Mouse (Mus musculus) neural tube, embryonic 11.5 days (tissue): ENCODE measurements at regions not wholly inside any gene's neighbourhood (a gene's known extent, or its start where the extent isn't known, plus 50 kb on each side); places are given as distances from the start of the nearest gene placed in this dataset.
A peak's percentile ranks its signal among the peaks of the same experiment; 100 is the strongest.

ENCODE experiments used
- ATAC-seq: fragments of 200-750 bp; cut with Nextera tagmentation; 2 replicates; pipeline ENCODE4 v1.8.0; 2017; ENCODE audit warnings: moderate number of reproducible peaks, mild to moderate bottlenecking, moderate TSS enrichment, moderate library complexity; ENCODE audit not compliant: insufficient read depth, low FRiP score, low TSS enrichment
- DNase-seq: peaks from one replicate; pipeline ENCODE4 v3.0.0-alpha.2; 2015; ENCODE audit warnings: low spot score
- H3K27ac ChIP-seq: fragments of 300-500 bp; sonication (generic); 2 replicates; pipeline ENCODE4 v1.5.1; 2014; ENCODE audit warnings: low read depth, mild to moderate bottlenecking, low read length
- H3K27me3 ChIP-seq: fragments of 300-500 bp; sonication (generic); 2 replicates; pipeline ENCODE4 v1.6.1; 2014; ENCODE audit warnings: mild to moderate bottlenecking, low read length, mixed read lengths; ENCODE audit not compliant: control insufficient read depth, insufficient read depth
- H3K36me3 ChIP-seq: fragments of 300-500 bp; sonication (generic); 2 replicates; pipeline ENCODE4 v1.6.1; 2014; ENCODE audit warnings: mild to moderate bottlenecking, low read length, moderate library complexity, mixed read lengths; ENCODE audit not compliant: control insufficient read depth, insufficient read depth
- H3K4me1 ChIP-seq: fragments of 300-500 bp; sonication (generic); 2 replicates; pipeline ENCODE4 v1.6.1; 2014; ENCODE audit warnings: low read length, mixed read lengths; ENCODE audit not compliant: control insufficient read depth, insufficient read depth
- H3K4me2 ChIP-seq: fragments of 300-500 bp; sonication (generic); 2 replicates; pipeline ENCODE4 v1.6.1; 2014; ENCODE audit warnings: low read depth, mild to moderate bottlenecking, moderate library complexity
- H3K4me3 ChIP-seq: fragments of 300-500 bp; sonication (generic); 2 replicates; pipeline ENCODE4 v1.5.1; 2014; ENCODE audit warnings: low read depth, low read length
- H3K9ac ChIP-seq: fragments of 300-500 bp; sonication (generic); 2 replicates; pipeline ENCODE4 v1.6.1; 2014; ENCODE audit warnings: mild to moderate bottlenecking, low read length
- H3K9me3 ChIP-seq: fragments of 300-500 bp; sonication (generic); 2 replicates; pipeline ENCODE4 v1.6.1; 2016; ENCODE audit warnings: low read length; ENCODE audit not compliant: control insufficient read depth
- WGBS: fragments of 180-500 bp; shearing (Covaris S2); extraction: QIAGEN DNeasy Blood & Tissue Kit; methylation state at CpG from one replicate; pipeline ENCODE4 v1.1.7; 2014; 5-methylcytosine and 5-hydroxymethylcytosine counted together

DNA sequence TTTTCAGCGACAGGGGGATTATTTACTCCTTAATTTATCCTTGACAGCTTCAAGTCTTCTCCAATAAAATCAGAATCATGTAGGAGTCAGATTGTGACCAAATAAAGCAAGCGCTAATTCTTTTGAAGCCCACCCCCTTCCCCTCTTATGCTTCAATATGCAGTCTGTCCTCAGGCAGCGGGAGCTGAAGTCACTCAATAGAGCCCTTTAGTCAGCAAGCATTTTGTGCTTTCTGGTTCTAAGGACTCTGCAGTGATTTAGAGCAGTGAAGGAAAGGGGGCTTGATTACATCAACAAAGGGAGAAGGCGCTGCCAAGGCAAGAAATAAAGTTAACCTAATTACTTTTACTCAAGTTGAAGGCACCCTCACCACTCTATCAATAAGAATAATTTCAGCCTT is 298.5 kb upstream of the Galnt5 start:
- Histone ChIP-seq H3K4me1 (no peaks in the 10 kb centered on the region), H3K36me3 (no peaks in the 10 kb centered on the region), H3K27me3 (no peaks in the 10 kb centered on the region), H3K4me3 (peak overlapping the region; percentile 3), H3K9me3 (no peaks in the 10 kb centered on the region), H3K4me2 (peak overlapping the region; percentile 27), H3K9ac (no peak overlapping the region), H3K27ac (no peak overlapping the region)
- 24% methylated on average over 4 of the region's 4 CpGs for WGBS
- ATAC-seq = peak; percentile 64
- no peak for DNase-seq

DNA sequence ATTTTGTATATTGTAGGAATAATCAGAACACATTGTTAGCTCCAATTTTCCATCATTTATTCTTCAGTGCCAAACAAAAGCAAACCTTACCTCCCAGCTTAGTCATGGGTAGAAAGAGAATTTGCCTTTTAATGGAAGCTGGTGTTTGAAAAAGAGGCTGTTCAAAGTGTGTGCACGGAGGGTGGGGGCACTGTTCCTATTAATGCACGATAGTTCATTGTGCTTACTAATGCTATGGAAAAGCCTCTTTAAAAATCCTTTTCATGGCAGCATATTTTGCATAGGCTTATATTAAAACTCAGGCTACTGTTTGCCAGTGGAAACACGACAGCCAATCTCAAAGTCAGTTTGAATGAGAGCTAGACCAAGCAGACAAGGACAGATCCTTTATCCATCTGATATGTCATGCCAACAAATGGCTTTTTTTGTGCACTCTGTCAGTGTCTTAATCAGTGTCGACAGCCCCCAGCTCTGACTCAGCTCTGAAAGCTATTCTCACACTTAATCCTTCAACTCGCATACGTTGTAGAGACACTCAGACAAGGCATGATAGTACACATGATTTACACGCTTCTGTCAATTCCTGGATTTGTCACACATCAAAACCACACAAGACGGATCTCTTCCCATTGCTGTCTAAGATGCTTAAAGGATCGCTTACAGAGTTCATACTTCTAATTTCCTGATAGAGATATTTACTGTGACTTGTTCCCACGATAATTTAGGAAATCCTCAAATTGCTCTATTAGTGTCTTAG is 280.8 kb upstream of the Galnt5 start:
- H3K27me3 ChIP-seq = no peaks in the 10 kb centered on the region
- 80% methylated on average over 10 of the region's 10 CpGs for WGBS
- H3K9ac ChIP-seq = no peak overlapping the region
- DNase-seq (no peak), ATAC-seq (no peak)
- H3K4me1 ChIP-seq = no peaks in the 10 kb centered on the region
- H3K4me2 ChIP-seq = no peak overlapping the region
- H3K4me3 ChIP-seq = no peak overlapping the region
- H3K9me3 ChIP-seq = no peaks in the 10 kb centered on the region
- no peaks in the 10 kb centered on the region for H3K36me3 ChIP-seq
- no peak overlapping the region for H3K27ac ChIP-seq
